Mouse (Mus musculus) cerebellum, postnatal 36 days (tissue): ENCODE measurements around the gene Camta1.

Experiments used
- DNase-seq, 2 experiments: peaks; one replicate each; pipeline ENCODE4 v3.0.0; 2021 to 2022; ENCODE audit warnings: mixed read lengths in 2 of 2

Camta1 gene

DNA sequence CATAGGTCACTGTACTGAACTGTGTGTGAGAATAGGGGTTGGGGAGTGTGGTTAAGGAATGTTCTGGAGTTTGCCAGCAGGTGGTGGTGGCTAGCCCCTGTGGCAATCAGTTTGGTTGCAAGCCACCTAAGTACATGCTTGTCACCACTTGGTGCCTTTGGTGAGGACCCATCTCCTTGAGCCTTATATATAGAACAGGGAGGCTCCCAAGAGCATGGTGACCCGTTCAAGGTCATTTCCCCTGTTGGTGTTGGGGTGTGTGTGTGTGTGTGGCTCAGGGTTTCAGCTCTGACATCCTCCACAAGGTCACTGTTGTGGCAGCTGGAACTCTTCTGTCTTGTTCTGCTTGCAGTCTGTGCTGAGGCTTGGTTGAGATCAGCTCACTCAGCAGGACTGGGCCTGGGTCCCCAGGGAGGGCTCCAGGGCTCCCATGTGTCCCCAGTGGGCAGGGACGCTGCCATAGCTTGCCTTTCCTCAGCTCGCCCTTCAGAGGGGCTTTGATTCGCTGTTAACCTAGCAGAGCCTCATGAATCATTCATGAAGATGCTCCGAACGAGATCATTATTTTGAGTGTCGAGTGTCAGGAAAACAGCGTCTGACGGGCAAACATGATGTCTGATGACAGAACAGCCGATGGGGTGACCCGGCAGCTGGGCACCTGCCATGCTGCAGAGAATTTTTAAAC, 667.5 kb downstream of the Camta1 start:
- DNase-seq = no peak

- no peak for DNase-seq
Observed at GRCm38 (mm10) chr4:151186447-151186846, 675.2 kb downstream of the Camta1 start.

GRCm38 (mm10) chr4:151185750-151186149, 675.9 kb downstream of the Camta1 start:
- no peak for DNase-seq

DNA sequence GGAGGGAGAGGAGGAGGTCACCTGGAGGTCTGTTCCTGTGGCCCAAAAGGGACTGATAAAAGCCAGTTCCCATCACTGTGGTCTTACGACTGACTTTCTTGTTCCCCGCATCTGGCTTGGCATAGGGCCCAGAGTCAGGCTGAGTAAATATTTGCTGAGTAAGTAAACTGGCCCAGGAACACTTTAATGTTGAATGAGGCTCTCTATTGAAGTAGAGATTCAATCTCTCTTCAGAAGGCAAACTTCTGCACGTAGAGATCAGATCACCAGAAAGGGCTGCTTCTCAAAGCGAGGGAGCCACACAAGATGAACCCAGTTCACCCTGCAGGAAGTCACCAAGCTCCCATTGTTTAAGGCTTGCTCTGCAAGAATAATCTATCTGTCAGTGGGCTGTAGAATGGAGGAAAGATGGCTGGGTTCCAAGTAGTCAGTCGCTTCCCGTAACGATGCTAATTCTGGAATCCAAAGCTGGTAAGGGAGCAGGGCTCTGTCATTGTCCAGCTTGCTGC, 681.2 kb downstream of the Camta1 start:
- DNase-seq = no peak

DNA sequence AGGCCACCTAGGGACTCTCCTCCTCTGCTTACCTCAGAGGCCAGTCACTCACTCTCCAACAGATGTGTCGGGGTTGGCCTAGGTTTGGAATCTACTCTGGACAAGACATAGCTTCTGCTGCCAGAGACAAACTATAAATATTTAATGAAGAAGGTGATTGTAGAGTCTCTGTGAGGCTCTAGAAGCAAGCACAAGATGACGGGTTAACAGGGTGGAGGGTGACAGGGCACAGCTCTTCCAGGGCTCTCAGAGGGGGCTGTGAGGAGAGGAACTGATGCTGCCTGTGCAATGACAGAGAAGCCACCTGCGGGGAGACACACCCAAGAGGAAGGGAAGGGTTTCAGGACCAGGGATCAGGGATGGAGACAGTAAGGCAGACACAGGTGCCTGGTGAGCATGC, 682.0 kb downstream of the Camta1 start:
- DNase-seq = no peak

DNA sequence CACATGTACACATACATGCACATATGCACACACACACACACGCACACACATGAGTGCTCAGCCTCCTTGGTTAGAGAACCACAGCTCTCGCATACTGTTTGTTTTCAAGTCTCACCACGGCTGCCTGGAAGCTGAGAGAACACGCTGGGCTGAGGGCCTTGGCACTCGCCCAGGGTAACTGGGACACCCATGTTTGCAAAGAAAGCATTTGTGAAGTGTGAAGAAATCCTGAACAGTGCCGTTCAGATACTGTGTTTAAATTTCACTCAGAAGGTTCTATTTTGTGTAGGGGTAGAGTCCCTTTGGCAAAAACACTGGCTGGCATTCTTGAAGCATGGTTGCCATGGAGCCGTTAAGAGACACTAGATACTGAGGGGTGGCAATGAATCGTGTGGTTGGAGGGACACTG, 682.7 kb downstream of the Camta1 start:
- DNase-seq = no peak

DNA sequence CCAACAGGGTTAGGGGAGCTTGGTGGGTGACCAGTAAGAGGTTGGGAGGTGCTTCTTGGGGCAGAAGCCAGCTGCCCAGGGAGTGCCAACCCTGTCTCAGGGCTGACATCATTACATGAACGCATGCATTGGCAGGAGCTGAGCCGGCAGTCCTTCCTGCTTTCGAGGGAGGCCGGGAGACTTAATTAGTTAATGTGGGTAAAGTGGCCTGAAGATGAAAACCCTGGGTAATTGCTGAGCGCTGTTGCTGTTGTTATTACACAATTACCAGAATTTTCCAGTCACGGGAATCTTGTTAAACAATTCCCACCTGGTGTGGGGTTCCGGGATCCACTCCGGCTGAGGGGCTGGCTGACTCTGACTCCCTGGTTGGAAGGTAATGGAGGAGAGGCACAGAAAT, 689.1 kb downstream of the Camta1 start:
- no peak for DNase-seq

GRCm38 (mm10) chr4:151171117-151171516, 690.6 kb downstream of the Camta1 start:
- DNase-seq = no peak

GRCm38 (mm10) chr4:151170658-151171057, 691.0 kb downstream of the Camta1 start:
- no peak for DNase-seq

GRCm38 (mm10) chr4:151166969-151167368, 694.7 kb downstream of the Camta1 start:
- DNase-seq = no peak

DNA sequence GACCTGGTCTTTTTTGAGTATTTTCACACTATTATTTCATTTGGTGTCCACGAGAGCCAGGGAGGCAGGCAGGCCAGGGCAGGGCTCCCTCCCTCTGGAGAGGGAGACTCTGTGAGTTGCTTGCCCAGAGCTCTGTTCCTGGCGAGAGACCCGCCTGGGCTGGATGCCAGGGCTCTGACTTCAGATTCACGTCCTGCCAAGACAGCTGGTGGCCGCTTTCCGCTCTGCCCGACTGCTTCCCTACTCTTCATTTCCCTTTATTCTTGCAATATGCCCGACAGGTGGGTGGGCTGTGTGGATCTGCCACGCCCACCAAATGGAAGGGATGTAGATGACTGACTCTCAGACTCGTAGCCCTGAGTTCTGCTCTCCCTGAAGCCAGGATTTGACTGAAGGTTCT, 696.1 kb downstream of the Camta1 start:
- DNase-seq = peak; percentile 99

DNA sequence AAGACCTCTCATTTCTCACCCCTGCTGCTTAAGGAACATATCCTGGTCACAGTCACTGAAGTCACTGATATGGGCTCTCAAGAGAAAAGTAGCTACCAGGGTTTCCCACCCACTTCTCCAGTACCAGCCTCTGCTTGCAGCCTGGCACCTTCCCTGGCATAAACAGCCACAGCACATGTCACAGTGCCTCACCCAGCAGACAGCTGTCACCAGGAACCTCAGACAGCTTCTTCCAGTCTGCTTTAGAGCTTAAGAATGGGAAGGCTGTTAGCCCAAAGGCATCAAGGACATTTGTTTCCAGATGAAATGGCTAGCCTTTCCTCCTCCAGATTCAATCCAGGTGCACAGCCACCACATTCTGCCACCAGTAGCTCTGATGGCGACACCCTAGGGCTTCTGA, 697.4 kb downstream of the Camta1 start:
- DNase-seq = no peak

DNA sequence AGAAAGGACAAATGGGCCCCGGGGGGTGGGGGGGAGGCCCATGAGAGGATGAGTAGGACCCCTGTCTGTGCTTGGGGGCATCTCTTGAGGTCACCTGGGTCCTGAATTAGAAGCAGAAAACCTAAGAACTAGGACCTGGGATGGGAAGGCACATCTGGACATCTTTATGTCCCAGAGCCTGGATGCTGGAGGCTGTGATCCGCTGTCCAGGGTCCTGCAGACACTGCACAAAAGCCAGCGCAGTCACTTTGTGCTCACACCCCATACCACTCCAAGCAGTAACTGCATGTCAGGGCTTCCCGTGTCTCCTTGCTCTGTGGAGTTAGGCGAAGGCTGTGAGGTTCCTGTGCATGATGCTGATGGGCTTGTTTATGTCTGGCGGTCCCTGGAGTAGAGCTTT, 699.8 kb downstream of the Camta1 start:
- DNase-seq = no peak

GRCm38 (mm10) chr4:151160932-151161331, 700.7 kb downstream of the Camta1 start:
- no peak for DNase-seq

- DNase-seq = no peak
Observed at GRCm38 (mm10) chr4:151160476-151160875, 701.2 kb downstream of the Camta1 start.

DNA sequence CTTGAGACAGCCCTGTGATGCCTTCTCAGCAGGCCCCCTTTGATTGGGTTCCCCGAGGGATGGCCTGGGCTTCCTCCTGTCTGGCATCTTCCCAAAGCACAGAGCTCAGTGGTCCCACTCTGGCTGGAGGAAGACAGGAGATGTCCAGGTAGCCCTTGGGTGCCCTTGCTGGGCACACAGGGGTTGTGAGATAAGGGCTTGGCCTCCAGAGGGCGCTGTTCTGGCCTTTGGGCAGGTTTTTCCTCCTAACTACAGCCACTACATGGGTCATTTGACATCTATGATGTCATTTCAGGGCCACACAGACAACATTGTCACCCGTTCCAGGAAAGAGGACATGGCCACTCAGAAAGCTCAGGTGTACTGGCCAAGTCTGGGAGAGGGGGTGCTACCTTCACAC, 703.4 kb downstream of the Camta1 start:
- no peak for DNase-seq

DNA sequence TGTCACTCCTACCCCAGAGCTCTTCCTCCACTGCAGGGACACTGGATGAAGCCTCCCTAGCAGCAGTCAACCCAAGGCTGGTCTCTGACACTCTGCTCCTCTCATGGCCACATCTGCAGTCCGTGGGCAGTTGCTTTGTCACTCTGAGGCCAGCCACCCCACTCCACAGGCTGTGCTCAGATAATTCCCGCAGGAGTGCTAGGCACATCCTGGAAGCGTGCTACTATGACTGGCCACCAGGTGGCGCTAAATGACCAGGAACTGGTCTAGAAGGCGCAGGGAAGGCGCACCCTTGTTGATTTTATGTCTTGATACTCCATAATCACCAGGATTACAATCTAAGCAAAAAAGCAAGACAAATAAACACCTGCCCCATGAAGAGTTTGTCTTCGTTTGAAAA, 704.8 kb downstream of the Camta1 start:
- DNase-seq = peak; percentile 93 to 96

DNA sequence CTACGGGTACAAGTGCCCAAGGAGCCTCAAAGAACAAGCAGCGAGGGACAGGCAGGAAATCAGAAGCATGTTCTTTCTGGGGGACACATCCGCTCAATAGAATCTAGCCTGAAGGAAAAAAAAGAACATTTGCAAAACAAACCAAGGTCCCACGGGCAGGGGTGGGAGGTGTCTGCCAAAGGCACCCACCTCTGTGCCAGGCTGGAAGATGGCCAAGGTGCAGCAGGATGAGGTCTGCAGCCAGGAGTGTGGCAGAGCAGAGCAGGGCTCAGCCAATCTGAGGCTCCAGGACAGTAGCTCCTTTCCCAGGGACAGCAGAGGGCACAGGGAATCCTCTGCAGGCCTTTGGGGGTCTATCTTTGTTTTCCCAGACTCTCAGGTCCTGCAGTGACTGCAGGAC, 706.1 kb downstream of the Camta1 start:
- DNase-seq = no peak

- no peak for DNase-seq
Observed at GRCm38 (mm10) chr4:151154306-151154705, 707.4 kb downstream of the Camta1 start.

DNA sequence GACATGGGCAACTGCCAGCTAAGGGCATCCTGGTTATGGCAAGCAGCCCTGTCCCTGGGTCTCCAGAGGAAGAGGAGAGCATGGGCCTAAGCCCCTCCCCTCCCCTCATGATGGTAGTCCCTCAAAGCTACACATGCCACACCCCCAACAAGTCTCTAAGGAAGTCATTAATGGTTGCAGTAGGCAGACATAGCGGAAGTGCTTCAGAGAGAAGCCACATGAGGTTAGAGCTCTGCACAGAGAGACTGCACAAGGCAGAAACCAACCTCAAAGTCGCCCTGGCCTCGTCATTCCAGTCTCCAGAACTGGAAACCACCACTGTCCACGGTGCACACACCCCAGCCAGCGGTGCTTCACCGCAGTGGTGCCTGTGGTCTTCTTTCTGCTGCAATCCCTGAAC, 709.7 kb downstream of the Camta1 start:
- DNase-seq = no peak

- no peak for DNase-seq
Observed at GRCm38 (mm10) chr4:151150842-151151241, 710.8 kb downstream of the Camta1 start.

DNA sequence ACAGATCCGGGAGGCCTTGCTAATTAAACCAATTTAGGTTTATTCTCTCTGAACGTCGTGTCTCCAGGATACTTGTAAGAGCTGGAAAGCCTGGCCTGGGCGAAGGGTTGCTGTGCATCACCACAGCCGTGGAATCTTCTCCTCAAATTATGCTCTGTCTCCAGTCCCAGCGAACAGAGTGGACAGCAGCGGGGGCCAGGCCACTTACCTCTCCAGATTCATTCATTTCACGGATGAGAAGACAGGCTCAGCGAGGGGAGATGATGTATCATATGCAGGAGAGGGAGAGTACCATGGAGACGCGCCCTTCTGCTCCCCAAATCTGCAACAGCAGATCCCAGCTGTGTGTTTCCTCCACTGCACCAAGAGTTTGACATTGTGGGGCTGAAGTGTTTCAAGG, 711.6 kb downstream of the Camta1 start:
- no peak for DNase-seq

GRCm38 (mm10) chr4:151147541-151147940, 714.1 kb downstream of the Camta1 start:
- no peak for DNase-seq

GRCm38 (mm10) chr4:151144121-151144520, 717.6 kb downstream of the Camta1 start:
- DNase-seq = no peak
